In the genomic region with DNA sequence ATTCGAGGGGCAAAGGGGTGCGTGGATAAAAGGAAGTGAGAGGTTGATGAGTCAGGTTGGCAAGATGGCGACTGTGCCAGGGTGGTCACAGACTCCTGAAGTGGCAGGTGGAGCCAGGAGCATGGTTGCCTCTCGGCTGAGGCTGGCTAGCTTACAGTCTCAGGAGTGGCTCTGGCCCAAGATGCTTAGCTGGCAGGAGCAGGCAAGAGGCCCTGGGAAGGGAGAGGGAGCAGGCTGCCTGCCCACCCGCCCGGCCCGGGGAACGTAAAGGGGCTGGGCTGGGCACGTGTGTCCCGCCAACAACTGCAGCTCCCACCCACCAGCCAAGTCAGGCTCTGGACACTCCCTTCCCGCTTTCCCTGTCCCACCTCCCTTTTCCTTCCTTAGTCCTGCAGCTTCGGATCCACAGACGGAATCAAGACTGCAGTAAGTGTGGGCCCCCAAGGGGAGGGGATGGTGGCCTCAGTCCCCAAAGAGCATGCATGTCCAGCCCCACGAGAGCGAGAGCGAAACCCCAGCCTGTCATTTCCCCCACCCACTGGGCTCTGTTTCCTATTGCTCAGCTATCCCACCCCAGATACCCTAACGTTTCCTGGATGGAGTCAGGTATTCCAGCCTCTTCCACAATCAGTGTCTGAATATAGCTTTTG, we compare ENCODE assay signal across 9 mouse cellular contexts. TPM values are rescaled to one million over a fixed set of nuclear protein-coding genes. Genes with fewer than 3 reads are reported as not detected.
A peak's percentile ranks its signal among the peaks of the same experiment; 100 is the strongest.
DNase-seq lines count a peak whose midpoint lies in the region; ATAC-seq lines count a peak whose summit lies in the region.
"Had no signal": no experiment of that assay in that cellular context is flagged by ENCODE, and none has a peak within 500 bp of the region (broad histone marks: within the 10 kb centered on the region; RNA-seq: fewer than 3 reads in every experiment).

No protein-coding gene starts in this region.

- H3K36me3 ChIP-seq in heart, embryonic 10.5 days = peaks cover 7% of the 10 kb centered on the region
- H3K36me3 ChIP-seq in stomach, embryonic 15.5 days = 0 out of 2 replicates have a peak, but pooled peaks cover 3% of the 10 kb centered on the region

- H3K9me3 ChIP-seq in heart, embryonic 10.5 days = no peaks in the 10 kb centered on the region
- no peaks in the 10 kb centered on the region for H3K9me3 ChIP-seq in stomach, embryonic 15.5 days

- no peak for ATAC-seq in stomach, embryonic 15.5 days (ENCODE audit: insufficient read depth, low FRiP score, low read depth)

- H3K27ac ChIP-seq in brown adipose tissue, adult 24 weeks (replicated peaks; ENCODE audit: low read depth, low read length) = peak overlapping the region; percentile 85
- H3K27ac ChIP-seq in heart, embryonic 10.5 days = peak overlapping the region; percentile 44; the same call in 1 of the 2 replicates
- peak overlapping the region; percentile 88; the same call in 1 of the 2 replicates for H3K27ac ChIP-seq in stomach, embryonic 15.5 days

- H3K4me3 ChIP-seq in brown adipose tissue, adult 24 weeks (ENCODE audit: insufficient read depth, low read depth, low read length) = peak overlapping the region; percentile 50
- 0 out of 2 replicates have a peak overlapping the region, but pooled peaks have one; percentile 23 for H3K4me3 ChIP-seq in heart, embryonic 10.5 days
- H3K4me3 ChIP-seq in stomach, embryonic 15.5 days (replicated peaks) = peak overlapping the region; percentile 47

- H3K9ac ChIP-seq in stomach, embryonic 15.5 days = no peak overlapping the region

- peak overlapping the region; percentile 83 for H3K4me2 ChIP-seq in stomach, embryonic 15.5 days

- DNase-seq in 3134 (ENCODE audit: extremely low read depth, insufficient read length, low spot score) = peak; percentile 28
- no peak for DNase-seq in heart, embryonic 10.5 days (ENCODE audit: low spot score)
- DNase-seq in kidney, postnatal 14 days = peak; percentile 43
- no peak for DNase-seq in thymus, postnatal 10 days (ENCODE audit: low spot score in 2 of 2)
- no peak for DNase-seq in right cerebral cortex, postnatal 10 days (ENCODE audit: low spot score in 2 of 2)
- DNase-seq in left cerebral cortex, adult 18-20 months (ENCODE audit: low spot score in 2 of 2) = no peak

- WGBS in heart, embryonic 10.5 days = 62% methylated on average over 17 of the region's 17 CpGs
- 43% methylated on average over 17 of the region's 17 CpGs for WGBS in stomach, embryonic 15.5 days

- H3K4me1 ChIP-seq in brown adipose tissue, adult 24 weeks (ENCODE audit: control insufficient read depth, insufficient read depth, insufficient read length, low read length) = peaks cover 29% of the 10 kb centered on the region
- peaks cover 72% of the 10 kb centered on the region for H3K4me1 ChIP-seq in heart, embryonic 10.5 days
- H3K4me1 ChIP-seq in stomach, embryonic 15.5 days = peaks cover 42% of the 10 kb centered on the region

- peaks cover 8% of the 10 kb centered on the region; the same call in 1 of the 2 replicates for H3K27me3 ChIP-seq in heart, embryonic 10.5 days (ENCODE audit: insufficient read depth, poor library complexity, severe bottlenecking)
- H3K27me3 ChIP-seq in stomach, embryonic 15.5 days (replicated peaks) = no peaks in the 10 kb centered on the region

RNA-seq across cellular contexts. Expression of a gene that starts 1.7 kb away (rescaled TPM):
- 1.5 TPM in 1 of 2 replicates, not detected in the other for polyA plus RNA-seq in brown adipose tissue, adult 24 weeks (2012; ENCODE audit: insufficient read depth, insufficient read length, missing spikeins)
- polyA plus RNA-seq in heart, embryonic 10.5 days (2016; fragmentation: Nextera tagmentation; extraction: Ambion mirVana) = 1.9 and 2.3 TPM in 2 replicates
- polyA plus RNA-seq in stomach, embryonic 15.5 days (2015; fragmentation: Nextera tagmentation; extraction: Ambion mirVana) = 7.4 and 9.5 TPM in 2 replicates
- total RNA-seq in left cerebral cortex, adult 18-20 months (2021) = 1 to 10 TPM; 2.0 to 2.6 TPM

RNA-seq across cellular contexts. Expression of a gene that starts 14.2 kb away (rescaled TPM):
- 4.3 and 9.3 TPM in 2 replicates for polyA plus RNA-seq in brown adipose tissue, adult 24 weeks (2012; ENCODE audit: insufficient read depth, insufficient read length, missing spikeins)
- polyA plus RNA-seq in heart, embryonic 10.5 days (2016; fragmentation: Nextera tagmentation; extraction: Ambion mirVana) = 17.6 and 20.5 TPM in 2 replicates
- polyA plus RNA-seq in stomach, embryonic 15.5 days (2015; fragmentation: Nextera tagmentation; extraction: Ambion mirVana) = 11.0 and 11.6 TPM in 2 replicates
- total RNA-seq in left cerebral cortex, adult 18-20 months (2021) = 1 to 10 TPM; 6.4 to 7.9 TPM

RNA-seq across cellular contexts. Expression of a gene that starts 19.9 kb away (rescaled TPM):
- 0.63 TPM in 1 of 2 replicates, not detected in the other for polyA plus RNA-seq in brown adipose tissue, adult 24 weeks (2012; ENCODE audit: insufficient read depth, insufficient read length, missing spikeins)
- 0.25 and 0.49 TPM in 2 replicates for polyA plus RNA-seq in heart, embryonic 10.5 days (2016; fragmentation: Nextera tagmentation; extraction: Ambion mirVana)
- polyA plus RNA-seq in stomach, embryonic 15.5 days (2015; fragmentation: Nextera tagmentation; extraction: Ambion mirVana) = 0.19 and 0.31 TPM in 2 replicates
- total RNA-seq in left cerebral cortex, adult 18-20 months (2021) = under 1 TPM in 1 of 2 experiments, not detected in 1; 0.21 TPM
- polyA plus RNA-seq: limb, embryonic 11.5 days had no signal

RNA-seq across cellular contexts. Expression of a gene that starts 24.4 kb away (rescaled TPM):
- polyA plus RNA-seq in brown adipose tissue, adult 24 weeks (2012; ENCODE audit: insufficient read depth, insufficient read length, missing spikeins) = not detected in 2 replicates
- polyA plus RNA-seq in heart, embryonic 10.5 days (2016; fragmentation: Nextera tagmentation; extraction: Ambion mirVana) = not detected in 2 replicates
- 0.76 and 0.84 TPM in 2 replicates for polyA plus RNA-seq in stomach, embryonic 15.5 days (2015; fragmentation: Nextera tagmentation; extraction: Ambion mirVana)
- not detected for total RNA-seq in left cerebral cortex, adult 18-20 months (2021)

RNA-seq across cellular contexts. Expression of a gene that starts 24.7 kb away (rescaled TPM):
- polyA plus RNA-seq in brown adipose tissue, adult 24 weeks (2012; ENCODE audit: insufficient read depth, insufficient read length, missing spikeins) = not detected in 2 replicates
- 1.1 and 1.3 TPM in 2 replicates for polyA plus RNA-seq in heart, embryonic 10.5 days (2016; fragmentation: Nextera tagmentation; extraction: Ambion mirVana)
- 5.2 and 6.7 TPM in 2 replicates for polyA plus RNA-seq in stomach, embryonic 15.5 days (2015; fragmentation: Nextera tagmentation; extraction: Ambion mirVana)
- total RNA-seq in left cerebral cortex, adult 18-20 months (2021) = under 1 TPM; 0.12 to 0.26 TPM

Comparison
In these comparisons a context has a peak if more than half of its experiments do, and no peak if none do; other contexts are left out.
1. DNase-seq: peak in 3134 (single experiment) and kidney, postnatal 14 days (single experiment); none in heart, embryonic 10.5 days (single experiment), thymus, postnatal 10 days (0 of 2), right cerebral cortex, postnatal 10 days (0 of 2) and left cerebral cortex, adult 18-20 months (0 of 2).
2. Peak in every context shown above with its lines, with median percentiles within 50 percentile points of each other: H3K27ac ChIP-seq and H3K4me3 ChIP-seq.